Mouse (Mus musculus) heart, postnatal 0 days (tissue): ENCODE results near the gene Fam120a.

Experiments used
- CTCF ChIP-seq: IDR thresholded peaks from 2 replicates; pipeline ENCODE4 v1.5.1; 2016; ENCODE audit warnings: antibody characterized with exemption, control low read depth, low read depth
- EP300 ChIP-seq: IDR thresholded peaks from 2 replicates; pipeline ENCODE4 v1.6.1; 2016; ENCODE audit warnings: antibody characterized with exemption, low read depth

DNA sequence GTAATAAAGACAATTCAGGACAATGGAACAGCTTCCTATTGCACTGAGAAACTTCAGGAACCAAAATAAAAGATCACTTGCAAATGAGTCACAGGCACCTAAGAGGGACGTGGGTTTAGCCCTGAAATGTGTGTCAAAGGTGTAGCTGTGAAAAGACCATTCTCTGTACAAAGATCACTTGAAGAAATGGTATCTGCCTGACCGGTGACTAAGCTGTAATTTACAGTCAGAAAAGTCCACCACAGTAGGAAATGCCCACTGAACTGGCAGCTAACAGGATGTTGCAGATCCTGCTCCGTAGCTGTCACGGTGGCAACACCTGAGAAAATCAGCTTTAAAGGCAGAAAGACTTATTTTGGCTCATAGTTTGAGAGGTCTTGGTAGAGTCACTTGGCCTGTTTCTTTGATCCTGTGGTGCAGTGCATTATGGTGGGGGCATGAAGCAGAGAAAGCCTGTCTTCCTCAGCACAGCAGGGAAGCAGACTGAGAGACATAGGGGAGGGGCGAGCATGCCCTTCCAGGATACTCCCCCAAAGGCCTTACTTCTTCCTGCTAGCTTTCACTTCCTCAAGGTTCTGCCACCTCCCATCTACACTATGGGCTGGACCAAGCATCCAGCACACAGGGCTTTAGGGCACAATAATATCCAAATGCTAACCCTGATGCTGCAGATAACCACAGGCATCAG lies 125.8 kb downstream of the Fam120a start:
- TF ChIP-seq CTCF (no peak), EP300 (no peak)
